Mouse (Mus musculus): ENCODE data around the gene Cldn7. TPM values are rescaled to one million over a fixed set of nuclear protein-coding genes. Genes with fewer than 3 reads are reported as not detected.

Cldn7 gene
- polyA plus RNA-seq, 1 experiment from 2014 or later = 238 TPM

- peak overlapping the region; percentile 97 for H3K9ac ChIP-seq (ENCODE audit: low read depth, low read length)
- no peaks in the 10 kb centered on the region for H3K27me3 ChIP-seq (ENCODE audit: insufficient read depth, low read length)
- peak overlapping the region; percentile 92 for H3K4me2 ChIP-seq (ENCODE audit: low read length)
- under 1% methylated on average over 48 of the region's 60 CpGs for WGBS
- peak overlapping the region; percentile 99 for H3K27ac ChIP-seq
- H3K9me3 ChIP-seq (replicated peaks; ENCODE audit: low read length) = no peaks in the 10 kb centered on the region
- ATAC-seq (replicated peaks; ENCODE audit: low FRiP score, low read depth) (peak; percentile 94), DNase-seq (ENCODE audit: low spot score) (peak; percentile 100)
- H3K4me3 ChIP-seq (replicated peaks; ENCODE audit: low read depth, low read length) = peak overlapping the region; percentile 99
- peaks cover 20% of the 10 kb centered on the region; the same call in 1 of the 2 replicates for H3K36me3 ChIP-seq (ENCODE audit: insufficient read depth, low read length)
- no peak for TF ChIP-seq CTCF (IDR thresholded peaks at IDR 0.05; ENCODE audit: low read depth)
- peaks cover 23% of the 10 kb centered on the region; the same call in 1 of the 2 replicates for H3K4me1 ChIP-seq (replicated peaks; ENCODE audit: insufficient read depth, low read length)
These were observed 15.9 kb downstream of the Cldn7 start for GRCm38 (mm10) chr11:69980196-69981140.

- peak within 1 kb of the TSS; percentile 92 for H3K4me2 ChIP-seq (ENCODE audit: low read length)
- peaks cover 20% of the 10 kb centered on the region for H3K36me3 ChIP-seq (ENCODE audit: insufficient read depth, low read length)
- H3K9ac ChIP-seq (ENCODE audit: low read depth, low read length) = peak within 1 kb of the TSS; percentile 97
- no peaks in the 10 kb centered on the region for H3K27me3 ChIP-seq (ENCODE audit: insufficient read depth, low read length)
- TF ChIP-seq CTCF (IDR thresholded peaks at IDR 0.05; ENCODE audit: low read depth) = no peak
- H3K4me1 ChIP-seq (replicated peaks; ENCODE audit: insufficient read depth, low read length) = peaks cover 23% of the 10 kb centered on the region; the same call in 1 of the 2 replicates
- H3K27ac ChIP-seq = peak within 1 kb of the TSS; percentile 99
- ATAC-seq (replicated peaks; ENCODE audit: low FRiP score, low read depth) (peak; percentile 7), DNase-seq (ENCODE audit: low spot score) (no peak)
- H3K4me3 ChIP-seq (replicated peaks; ENCODE audit: low read depth, low read length) = peak within 1 kb of the TSS; percentile 99
- H3K9me3 ChIP-seq (replicated peaks; ENCODE audit: low read length) = no peaks in the 10 kb centered on the region
- WGBS = under 1% methylated on average over 41 of the region's 43 CpGs
These were observed 16.7 kb downstream of the Cldn7 start, which contains the start of gene Ctdnep1 for GRCm38 (mm10) chr11:69981141-69981762. TSS of gene Ctdnep1 (plus strand) at chr11:69981156.

GRCm38 (mm10) chr11:69982225-69982624 lies 17.6 kb downstream of the Cldn7 start, which contains the start of gene Elp5:
TSS of gene Elp5 (minus strand) at chr11:69982517.
- Histone ChIP-seq H3K27me3 (ENCODE audit: insufficient read depth, low read length) (no peaks in the 10 kb centered on the region), H3K36me3 (ENCODE audit: insufficient read depth, low read length) (peaks cover 26% of the 10 kb centered on the region), H3K4me1 (replicated peaks; ENCODE audit: insufficient read depth, low read length) (peaks cover 23% of the 10 kb centered on the region; the same call in 1 of the 2 replicates), H3K27ac (peak within 1 kb of the TSS; percentile 99), H3K4me3 (replicated peaks; ENCODE audit: low read depth, low read length) (peak within 1 kb of the TSS; percentile 99), H3K9ac (ENCODE audit: low read depth, low read length) (peak within 1 kb of the TSS; percentile 97), H3K9me3 (replicated peaks; ENCODE audit: low read length) (no peaks in the 10 kb centered on the region), H3K4me2 (ENCODE audit: low read length) (peak within 1 kb of the TSS; percentile 92)
- DNase-seq (ENCODE audit: low spot score) = no peak
- 43% methylated on average over 8 of the region's 8 CpGs for WGBS
- no peak for ATAC-seq (replicated peaks; ENCODE audit: low FRiP score, low read depth)
- TF ChIP-seq CTCF (IDR thresholded peaks at IDR 0.05; ENCODE audit: low read depth) = no peak

GRCm38 (mm10) chr11:69982877-69983276 lies 18.3 kb downstream of the Cldn7 start:
- DNase-seq (ENCODE audit: low spot score) (peak; percentile 63), ATAC-seq (replicated peaks; ENCODE audit: low FRiP score, low read depth) (no peak)
- peak overlapping the region; percentile 97 for H3K9ac ChIP-seq (ENCODE audit: low read depth, low read length)
- TF ChIP-seq CTCF (IDR thresholded peaks at IDR 0.05; ENCODE audit: low read depth) = no peak
- no peaks in the 10 kb centered on the region for H3K27me3 ChIP-seq (ENCODE audit: insufficient read depth, low read length)
- H3K36me3 ChIP-seq (ENCODE audit: insufficient read depth, low read length) = peaks cover 31% of the 10 kb centered on the region
- no peaks in the 10 kb centered on the region for H3K9me3 ChIP-seq (replicated peaks; ENCODE audit: low read length)
- H3K4me1 ChIP-seq (replicated peaks; ENCODE audit: insufficient read depth, low read length) = peaks cover 23% of the 10 kb centered on the region; the same call in 1 of the 2 replicates
- peak overlapping the region; percentile 92 for H3K4me2 ChIP-seq (ENCODE audit: low read length)
- H3K4me3 ChIP-seq (replicated peaks; ENCODE audit: low read depth, low read length) = no peak overlapping the region
- H3K27ac ChIP-seq = no peak overlapping the region; the same call in 1 of the 2 replicates
- WGBS = 14% methylated on average over 5 of the region's 5 CpGs

GRCm38 (mm10) chr11:69983377-69983776 lies 18.8 kb downstream of the Cldn7 start:
- H3K36me3 ChIP-seq (ENCODE audit: insufficient read depth, low read length) = peaks cover 36% of the 10 kb centered on the region
- DNase-seq (ENCODE audit: low spot score) = no peak
- no peaks in the 10 kb centered on the region for H3K9me3 ChIP-seq (replicated peaks; ENCODE audit: low read length)
- no peak overlapping the region for H3K4me3 ChIP-seq (replicated peaks; ENCODE audit: low read depth, low read length)
- H3K9ac ChIP-seq (ENCODE audit: low read depth, low read length) = 0 out of 2 replicates have a peak overlapping the region, but pooled peaks have one; percentile 97
- H3K4me1 ChIP-seq (replicated peaks; ENCODE audit: insufficient read depth, low read length) = peaks cover 23% of the 10 kb centered on the region; the same call in 1 of the 2 replicates
- peak overlapping the region; percentile 92; the same call in 1 of the 2 replicates for H3K4me2 ChIP-seq (ENCODE audit: low read length)
- ATAC-seq (replicated peaks; ENCODE audit: low FRiP score, low read depth) = no peak
- TF ChIP-seq CTCF (IDR thresholded peaks at IDR 0.05; ENCODE audit: low read depth) = no peak
- H3K27ac ChIP-seq = no peak overlapping the region
- WGBS = 62% methylated on average over 4 of the region's 4 CpGs
- H3K27me3 ChIP-seq (ENCODE audit: insufficient read depth, low read length) = no peaks in the 10 kb centered on the region

- no peak overlapping the region for H3K9ac ChIP-seq (ENCODE audit: low read depth, low read length)
- no peak overlapping the region for H3K27ac ChIP-seq
- no peaks in the 10 kb centered on the region for H3K9me3 ChIP-seq (replicated peaks; ENCODE audit: low read length)
- H3K4me1 ChIP-seq (replicated peaks; ENCODE audit: insufficient read depth, low read length) = peaks cover 21% of the 10 kb centered on the region; the same call in 1 of the 2 replicates
- H3K4me3 ChIP-seq (replicated peaks; ENCODE audit: low read depth, low read length) = no peak overlapping the region
- H3K36me3 ChIP-seq (ENCODE audit: insufficient read depth, low read length) = peaks cover 46% of the 10 kb centered on the region
- no peaks in the 10 kb centered on the region for H3K27me3 ChIP-seq (ENCODE audit: insufficient read depth, low read length)
- no peak for TF ChIP-seq CTCF (IDR thresholded peaks at IDR 0.05; ENCODE audit: low read depth)
- no peak overlapping the region for H3K4me2 ChIP-seq (ENCODE audit: low read length)
- WGBS = 88% methylated on average over 8 of the region's 8 CpGs
- DNase-seq (ENCODE audit: low spot score) = no peak
- ATAC-seq (replicated peaks; ENCODE audit: low FRiP score, low read depth) = no peak
These were observed 19.9 kb downstream of the Cldn7 start for GRCm38 (mm10) chr11:69984431-69984830.

All from kidney, postnatal 0 days (tissue).